Mouse (Mus musculus): ENCODE data around the gene Slc6a15.

Slc6a15 gene

GRCm38 (mm10) chr10:103367371-103368295 is at the start of gene Slc6a15:
TSS of gene Slc6a15 (plus strand) at chr10:103367783.
- peak; percentile 38 for DNase-seq (ENCODE audit: low spot score)

- no peak for DNase-seq (ENCODE audit: low spot score)
Observed at GRCm38 (mm10) chr10:103321941-103322340, 45.6 kb upstream of the Slc6a15 start.

- no peak for DNase-seq (ENCODE audit: low spot score)
Observed at GRCm38 (mm10) chr10:103323386-103323785, 44.2 kb upstream of the Slc6a15 start.

GRCm38 (mm10) chr10:103334306-103334705 is 33.3 kb upstream of the Slc6a15 start:
- DNase-seq (ENCODE audit: low spot score), result no peak

GRCm38 (mm10) chr10:103339928-103340327 is 27.7 kb upstream of the Slc6a15 start:
- no peak for DNase-seq (ENCODE audit: low spot score)

GRCm38 (mm10) chr10:103346797-103347196 is 20.8 kb upstream of the Slc6a15 start:
- DNase-seq (ENCODE audit: low spot score), result no peak

GRCm38 (mm10) chr10:103368296-103369080 is 905 bp downstream of the Slc6a15 start:
- DNase-seq (ENCODE audit: low spot score), result peak; percentile 43

- DNase-seq (ENCODE audit: low spot score), result peak; percentile 92
Observed at GRCm38 (mm10) chr10:103369081-103369420, 1.5 kb downstream of the Slc6a15 start.

- DNase-seq (ENCODE audit: low spot score), result peak; percentile 69
Observed at GRCm38 (mm10) chr10:103402171-103402570, 34.6 kb downstream of the Slc6a15 start.

GRCm38 (mm10) chr10:103427717-103428116 is 60.1 kb downstream of the Slc6a15 start:
- DNase-seq (ENCODE audit: low spot score), result peak; percentile 13

- DNase-seq (ENCODE audit: low spot score), result no peak
Observed at GRCm38 (mm10) chr10:103442588-103442987, 75.0 kb downstream of the Slc6a15 start.

GRCm38 (mm10) chr10:103443070-103443469 is 75.5 kb downstream of the Slc6a15 start:
- DNase-seq (ENCODE audit: low spot score), result peak; percentile 80

GRCm38 (mm10) chr10:103448340-103448739 is 80.8 kb downstream of the Slc6a15 start:
- no peak for DNase-seq (ENCODE audit: low spot score)

GRCm38 (mm10) chr10:103457896-103458295 is 90.3 kb downstream of the Slc6a15 start:
- no peak for DNase-seq (ENCODE audit: low spot score)

Measured in embryo, embryonic 10 days (tissue).